Mouse (Mus musculus) heart, adult 18-20 months (tissue): ENCODE data around the gene Trpv2. TPM values are rescaled to one million over a fixed set of nuclear protein-coding genes. Genes with fewer than 3 reads are reported as not detected.

Source experiments
- DNase-seq, 2 experiments: peaks; one replicate each; pipeline ENCODE4 v3.0.0; 2021 to 2022; ENCODE audit warnings: mixed read lengths in 1 of 2
- long read RNA-seq, 2 experiments: library from polyadenylated mRNA; stranded (forward); transcript quantifications; one replicate each; pipeline ENCODE4 v2.0.0; 2021
- total RNA-seq, 2 experiments: library from RNA; stranded (reverse); gene quantifications; 2 replicates each; pipeline ENCODE4 v1.2.3; 2021

Trpv2 gene
- total RNA-seq = 1 to 10 TPM; 3.0 TPM
- long read RNA-seq, experiment 1, partial matches to known transcripts = 4 of 4 reads
- long read RNA-seq, experiment 1, other reads (novel, unspliced or antisense) = 0 of 4 reads
- long read RNA-seq, experiment 2, partial matches to known transcripts = 5 of 5 reads
- long read RNA-seq, experiment 2, other reads (novel, unspliced or antisense) = 0 of 5 reads

DNA sequence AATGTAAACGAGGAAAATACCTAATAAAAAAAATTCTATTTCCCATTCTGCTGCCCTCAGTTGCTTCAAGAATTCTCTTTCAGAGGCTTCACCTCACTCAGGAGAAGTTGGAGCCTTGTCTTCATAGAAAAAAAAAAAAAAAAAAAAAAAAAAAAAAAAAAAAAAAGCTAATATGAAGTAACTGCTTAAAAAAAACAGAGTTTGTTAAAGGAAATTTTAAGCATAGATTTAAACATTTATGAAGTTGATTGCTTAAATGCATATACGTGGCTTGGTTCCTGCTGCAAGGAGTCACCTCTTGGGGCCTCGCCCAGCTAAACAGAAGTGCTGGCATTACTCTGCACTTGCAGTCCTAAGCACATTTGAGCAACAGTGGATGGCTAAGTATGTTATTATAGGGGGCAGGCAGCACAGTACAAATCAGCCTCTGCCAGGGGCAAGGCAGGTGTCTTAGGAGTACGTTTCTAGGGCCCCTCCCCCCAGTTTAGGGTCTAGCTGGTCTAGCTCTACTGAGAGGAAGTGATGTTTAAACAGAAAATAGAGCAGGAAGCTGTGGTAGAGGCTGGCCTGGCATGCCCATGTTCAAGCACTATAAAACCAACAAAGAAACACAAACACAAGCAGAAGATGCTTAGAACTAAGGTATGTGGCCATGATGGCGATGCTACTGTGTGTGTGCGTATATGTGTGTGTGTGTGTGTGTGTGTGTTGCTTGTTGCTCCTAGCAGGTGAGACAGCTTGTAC lies at the start of gene Trpv2:
Gene Trpv2, plus strand, starts transcription at position 528 of the 744 bp plus-strand sequence.
- no peak for DNase-seq

DNA sequence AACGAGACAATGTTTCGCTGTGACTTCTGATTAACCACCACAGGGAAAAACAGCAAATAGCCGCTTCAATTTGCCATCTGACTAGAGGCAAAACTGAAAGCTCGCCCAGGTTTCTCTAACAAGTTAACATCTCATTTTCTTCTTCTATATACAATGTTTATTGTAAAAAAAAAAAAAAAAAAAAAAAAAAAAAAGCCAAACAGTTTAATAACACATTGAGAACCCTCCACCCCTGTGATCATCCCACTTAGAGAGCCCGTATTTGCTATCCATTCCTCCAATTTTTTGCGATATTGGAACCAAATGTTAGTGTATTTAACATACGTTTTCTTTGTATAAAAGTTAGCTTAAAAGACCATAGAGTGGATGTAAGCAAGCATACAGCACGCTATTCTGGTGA lies 37.2 kb upstream of the Trpv2 start:
- DNase-seq = no peak

- no peak for DNase-seq
Observed at GRCm38 (mm10) chr11:62537590-62537989, 36.7 kb upstream of the Trpv2 start.

DNA sequence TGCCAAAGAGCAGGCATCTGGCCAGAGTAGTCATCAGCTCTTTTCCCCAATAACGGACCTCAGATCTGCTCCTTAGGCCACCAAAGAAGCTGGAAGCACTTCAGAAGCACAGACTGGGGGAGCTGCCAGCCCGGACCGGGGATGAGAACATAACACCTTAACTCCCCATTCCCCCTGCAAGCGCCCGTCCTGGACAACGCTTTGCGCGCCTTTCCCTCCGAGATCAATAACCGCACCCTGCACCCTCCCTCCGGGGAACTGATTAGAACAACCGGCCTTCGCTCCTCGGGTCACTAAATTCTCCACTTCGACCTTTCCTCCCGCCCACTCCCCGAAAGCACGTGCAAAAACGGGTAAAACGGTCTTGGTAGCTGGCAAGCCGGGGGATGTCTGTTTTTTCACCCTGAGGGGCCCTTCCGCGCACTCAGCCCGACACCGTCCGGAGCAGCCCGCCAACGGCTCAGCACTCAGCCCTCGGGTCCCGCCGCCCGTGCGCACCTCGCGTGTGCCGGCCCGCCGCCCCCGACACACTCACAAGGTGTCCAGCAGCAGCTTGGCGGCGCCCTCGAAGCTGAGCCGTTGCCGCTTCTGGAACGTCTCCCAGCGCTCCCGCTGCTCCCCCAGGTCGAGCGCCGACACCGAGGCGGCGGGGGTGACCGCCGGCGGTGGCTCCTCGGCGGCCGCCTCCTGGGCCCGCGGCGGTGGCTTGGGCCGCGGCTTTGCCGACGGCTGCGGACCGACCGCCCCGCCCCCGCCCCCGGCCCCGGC lies 35.8 kb upstream of the Trpv2 start:
- DNase-seq = peak; percentile 61 to 74

- peak; percentile 78 to 81 for DNase-seq
Observed at GRCm38 (mm10) chr11:62539089-62539890, 35.0 kb upstream of the Trpv2 start, which contains the start of gene Cenpv. Gene Cenpv, minus strand, starts transcription at chr11:62539261.

GRCm38 (mm10) chr11:62540167-62540566 lies 34.1 kb upstream of the Trpv2 start:
- no peak for DNase-seq

DNA sequence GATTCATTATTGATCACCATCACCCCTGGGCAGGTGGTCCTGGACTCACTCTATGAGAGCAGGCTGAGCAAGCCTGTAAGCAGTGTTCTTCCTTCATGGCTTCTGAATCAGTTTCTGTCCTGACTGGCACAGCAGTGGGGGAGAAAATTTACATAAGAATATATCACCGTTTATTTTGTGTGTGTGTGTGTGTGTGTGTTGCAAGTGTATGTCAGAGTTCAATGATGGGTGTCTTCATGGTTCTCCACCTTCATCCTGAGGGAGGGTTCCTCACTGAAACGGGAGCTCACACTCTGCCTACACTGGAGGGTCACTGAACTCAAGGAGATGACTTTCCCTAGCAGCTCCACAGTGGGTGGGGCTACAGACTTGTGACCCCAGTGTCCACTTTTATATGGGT lies 33.3 kb upstream of the Trpv2 start:
- no peak for DNase-seq

DNA sequence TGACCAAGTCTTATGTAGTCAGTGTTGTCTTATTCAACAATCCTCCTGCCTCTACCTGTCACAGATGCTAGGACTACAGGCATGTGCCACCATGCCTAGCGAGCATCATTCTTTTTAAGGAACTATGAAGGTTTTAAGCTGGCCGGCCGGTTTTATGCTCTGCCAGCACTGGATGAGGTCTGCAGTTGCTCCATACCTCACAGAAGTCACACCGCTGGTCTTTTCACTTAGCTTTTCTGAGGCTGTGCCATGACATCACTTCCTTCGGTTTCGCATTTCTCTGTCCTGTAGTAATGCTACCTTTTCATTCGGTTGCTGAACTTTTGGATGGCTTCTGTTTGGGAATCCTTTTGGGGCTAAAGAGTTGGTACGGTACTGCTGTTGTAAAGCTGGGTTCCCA lies 32.7 kb upstream of the Trpv2 start:
- no peak for DNase-seq

- DNase-seq = no peak
Observed at GRCm38 (mm10) chr11:62543991-62544390, 30.3 kb upstream of the Trpv2 start.

DNA sequence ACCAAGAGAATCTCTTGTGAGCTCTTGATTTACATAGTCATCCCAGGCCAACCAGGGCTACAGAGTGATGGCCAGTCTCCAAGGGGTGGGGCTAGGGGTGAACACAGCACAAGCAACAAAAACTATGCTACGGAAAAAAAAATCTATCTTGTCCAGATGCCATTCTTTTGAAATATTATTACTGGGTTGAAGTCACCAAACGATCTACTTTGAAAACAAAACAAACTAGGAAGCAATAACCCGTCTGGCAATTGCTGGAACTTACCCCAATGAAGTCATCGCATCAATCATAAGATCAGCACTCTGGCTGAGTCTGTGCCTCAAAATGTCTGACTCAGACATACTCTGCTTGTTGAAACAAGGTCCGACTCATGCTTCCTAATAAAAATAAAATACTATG lies 24.5 kb upstream of the Trpv2 start:
- peak; percentile 87 to 89 for DNase-seq

- DNase-seq = peak; percentile 80 to 83
Observed at GRCm38 (mm10) chr11:62550227-62550685, 24.0 kb upstream of the Trpv2 start.

DNA sequence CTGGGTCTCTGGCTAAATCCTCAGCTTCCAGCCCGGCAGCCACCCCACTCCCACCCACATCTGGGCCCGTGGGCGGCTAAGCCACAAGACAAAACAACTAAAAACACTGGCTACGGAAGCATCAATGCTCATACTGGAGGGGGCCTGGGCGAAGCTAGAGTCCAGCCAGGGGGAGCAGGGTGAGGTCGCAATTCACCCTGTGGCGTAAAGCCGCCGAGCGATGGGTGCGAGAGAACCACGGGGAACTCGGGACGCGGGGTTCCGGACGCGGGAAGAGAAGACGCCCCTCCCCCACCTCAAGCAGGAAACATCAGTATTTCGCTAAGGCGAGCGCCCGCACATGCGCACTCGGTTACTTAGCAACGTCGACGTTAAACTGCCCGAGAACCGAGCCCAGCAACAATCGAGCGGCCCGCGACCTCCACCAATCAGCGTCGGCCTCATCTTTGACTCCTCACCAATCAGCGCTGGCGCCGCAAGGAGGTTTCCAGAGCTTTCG lies 23.5 kb upstream of the Trpv2 start, which contains the start of gene Ubb:
Gene Ubb, plus strand, starts transcription at position 445 of the 499 bp plus-strand sequence.
- peak; percentile 99 for DNase-seq

DNA sequence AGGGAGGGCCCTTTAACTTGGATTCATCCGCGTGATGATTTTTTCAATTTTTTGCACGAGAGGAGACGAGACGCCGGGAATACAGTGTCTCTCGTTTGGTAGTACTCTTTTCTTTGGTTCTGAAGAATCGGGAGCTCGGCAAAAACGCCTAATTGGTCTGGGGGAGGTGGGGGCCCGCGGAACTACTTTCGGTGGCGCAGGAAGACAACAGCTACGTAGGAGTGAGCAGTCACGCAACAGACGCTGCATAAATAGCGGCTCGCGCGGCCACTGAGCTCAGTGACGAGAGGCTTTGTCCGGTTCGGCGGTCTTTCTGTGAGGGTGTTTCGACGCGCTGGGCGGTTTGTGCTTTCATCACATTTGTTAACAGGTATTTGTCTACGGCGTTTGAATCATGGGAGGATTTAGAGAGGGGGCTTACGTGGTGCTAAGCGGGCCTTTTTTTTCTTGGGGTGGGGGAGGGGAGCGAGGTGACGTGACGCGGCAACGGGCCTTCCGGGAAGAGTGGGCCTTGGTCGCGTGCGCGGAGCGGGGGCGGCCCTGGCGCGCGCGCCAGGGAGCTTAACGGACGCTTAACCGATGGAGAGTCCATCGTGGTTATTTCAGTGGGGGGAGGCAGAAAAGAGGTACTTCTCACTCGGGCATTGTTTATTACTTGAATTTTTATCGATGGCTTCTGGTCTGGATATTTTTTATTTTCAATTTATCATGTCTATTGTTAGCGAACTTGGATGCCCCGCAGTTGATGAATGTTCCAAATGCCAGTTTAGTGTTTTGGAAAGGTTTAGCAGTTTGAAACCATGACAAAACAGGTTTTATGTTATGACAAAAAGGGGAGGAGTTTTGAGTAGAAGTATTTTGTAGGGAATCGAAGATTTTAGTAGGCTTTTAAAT lies 22.8 kb upstream of the Trpv2 start:
- peak; percentile 92 to 96 for DNase-seq

GRCm38 (mm10) chr11:62553186-62553585 lies 21.1 kb upstream of the Trpv2 start:
- no peak for DNase-seq

- DNase-seq = no peak
Observed at GRCm38 (mm10) chr11:62553633-62554032, 20.7 kb upstream of the Trpv2 start.

- DNase-seq = no peak
Observed at GRCm38 (mm10) chr11:62554163-62554855, 20.0 kb upstream of the Trpv2 start.

- no peak for DNase-seq
Observed at GRCm38 (mm10) chr11:62554934-62555517, 19.3 kb upstream of the Trpv2 start.

GRCm38 (mm10) chr11:62555896-62556412 lies 18.3 kb upstream of the Trpv2 start:
- DNase-seq = peak; percentile 39 to 43

DNA sequence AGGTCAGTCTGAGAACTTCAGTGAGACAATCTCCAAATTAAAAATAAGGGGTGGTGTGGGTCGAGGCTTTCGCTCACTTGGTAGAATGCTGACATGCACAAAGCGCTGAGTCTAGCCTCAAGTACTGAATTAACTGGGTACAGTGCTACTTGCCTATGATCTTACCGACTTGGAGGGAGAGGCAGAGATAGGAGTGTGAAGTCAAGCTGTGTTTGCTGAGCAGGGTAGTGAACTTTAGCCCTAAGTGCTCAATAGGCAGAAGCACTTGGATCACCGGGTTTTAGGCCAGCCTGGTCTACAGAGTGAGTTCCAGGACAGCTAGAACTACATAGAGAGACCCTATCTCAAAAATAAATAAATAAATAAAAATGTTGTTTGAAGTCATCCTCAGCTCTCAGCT lies 17.1 kb upstream of the Trpv2 start:
- no peak for DNase-seq
